Mouse (Mus musculus): Measurements from ENCODE around the gene Pcx. TPM values are rescaled to one million over a fixed set of nuclear protein-coding genes. Genes with fewer than 3 reads are reported as not detected.

The Pcx gene
- polyA plus RNA-seq, 1 experiment from 2014 or later, result 53.2 TPM

DNA sequence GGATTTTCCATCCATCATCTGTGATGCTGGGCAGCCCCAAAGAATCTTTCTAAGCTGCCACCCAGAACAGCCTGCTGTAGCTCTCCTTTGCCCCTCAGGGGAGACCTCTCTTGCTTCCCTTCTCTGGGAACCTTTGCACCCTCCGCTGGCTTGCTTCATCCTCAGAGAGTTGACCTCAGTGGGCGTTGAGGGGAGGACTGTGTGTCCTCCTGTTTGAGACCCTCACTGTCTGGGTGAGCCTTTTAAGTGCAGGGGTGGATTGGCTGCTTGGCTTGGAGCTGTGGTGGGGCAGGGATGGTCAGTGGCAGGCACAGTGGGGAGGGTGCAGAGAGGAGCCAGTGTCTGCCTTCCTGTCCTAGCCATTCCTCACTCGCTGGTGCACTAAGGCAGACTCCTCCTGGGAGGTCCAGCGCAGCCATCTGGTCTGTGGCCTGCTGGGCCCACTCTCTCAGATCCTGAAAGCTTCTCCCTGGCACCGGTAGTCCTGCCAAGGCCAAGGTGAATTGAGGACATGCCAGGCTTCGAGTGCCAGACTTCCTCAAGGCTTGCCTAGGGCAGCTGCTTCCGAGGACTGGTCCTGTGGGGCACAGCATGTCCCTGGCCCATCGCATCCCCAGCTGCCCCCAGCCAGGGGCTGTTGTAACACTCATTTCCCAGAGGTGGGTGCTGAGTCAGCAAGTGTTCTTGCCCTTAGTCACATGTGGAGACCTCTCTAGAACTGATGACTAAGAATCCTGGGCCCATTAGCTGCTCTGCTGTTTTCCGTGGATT, 17.6 kb upstream of the Pcx start:
- H3K27ac ChIP-seq (ENCODE audit: low read depth, low read length), result no peak overlapping the region
- ATAC-seq, result peak; percentile 74; the same call in 1 of the 2 replicates
- no peak overlapping the region for H3K4me3 ChIP-seq (ENCODE audit: low read length)
- peaks cover 5% of the 10 kb centered on the region for H3K4me1 ChIP-seq (ENCODE audit: control insufficient read depth, insufficient read depth, low read depth, low read length)
- H3K27me3 ChIP-seq (replicated peaks; ENCODE audit: control insufficient read depth, insufficient read depth, low read length), result no peaks in the 10 kb centered on the region
- WGBS, result 42% methylated on average over 9 of the region's 9 CpGs
- no peak overlapping the region for H3K9ac ChIP-seq (ENCODE audit: low read depth, low read length)
- no peak overlapping the region for H3K4me2 ChIP-seq (ENCODE audit: low read length)
- H3K36me3 ChIP-seq (ENCODE audit: control insufficient read depth, insufficient read depth, low read length), result no peaks in the 10 kb centered on the region
- no peaks in the 10 kb centered on the region for H3K9me3 ChIP-seq (ENCODE audit: control insufficient read depth, low read length)

DNA sequence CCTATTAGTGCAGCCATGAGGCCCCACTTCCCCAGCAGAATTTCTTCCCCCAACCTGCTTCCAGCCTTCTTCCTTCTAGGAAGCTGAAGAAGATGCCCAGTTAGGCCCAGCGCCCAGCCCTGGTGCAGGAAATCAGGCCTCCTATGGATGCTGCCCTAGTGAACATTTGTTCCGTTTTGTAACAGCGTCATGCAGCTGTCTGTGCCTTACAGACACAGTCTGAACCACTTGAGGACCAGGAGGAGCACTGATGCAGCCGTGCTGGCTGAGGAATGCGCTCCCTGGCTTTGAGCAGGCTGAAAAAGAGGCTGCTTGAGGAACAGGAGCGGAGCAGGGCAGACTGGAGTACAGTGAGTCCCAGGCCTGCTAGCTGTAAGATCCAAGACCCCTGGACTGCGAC, 15.6 kb upstream of the Pcx start:
- Histone ChIP-seq H3K9me3 (ENCODE audit: control insufficient read depth, low read length) (no peaks in the 10 kb centered on the region), H3K9ac (ENCODE audit: low read depth, low read length) (no peak overlapping the region), H3K27me3 (replicated peaks; ENCODE audit: control insufficient read depth, insufficient read depth, low read length) (no peaks in the 10 kb centered on the region), H3K4me2 (ENCODE audit: low read length) (no peak overlapping the region), H3K4me3 (ENCODE audit: low read length) (no peak overlapping the region), H3K4me1 (ENCODE audit: control insufficient read depth, insufficient read depth, low read depth, low read length) (peaks cover 7% of the 10 kb centered on the region), H3K36me3 (ENCODE audit: control insufficient read depth, insufficient read depth, low read length) (no peaks in the 10 kb centered on the region), H3K27ac (ENCODE audit: low read depth, low read length) (no peak overlapping the region)
- ATAC-seq, result no peak
- WGBS, result 74% methylated on average over 7 of the region's 7 CpGs

DNA sequence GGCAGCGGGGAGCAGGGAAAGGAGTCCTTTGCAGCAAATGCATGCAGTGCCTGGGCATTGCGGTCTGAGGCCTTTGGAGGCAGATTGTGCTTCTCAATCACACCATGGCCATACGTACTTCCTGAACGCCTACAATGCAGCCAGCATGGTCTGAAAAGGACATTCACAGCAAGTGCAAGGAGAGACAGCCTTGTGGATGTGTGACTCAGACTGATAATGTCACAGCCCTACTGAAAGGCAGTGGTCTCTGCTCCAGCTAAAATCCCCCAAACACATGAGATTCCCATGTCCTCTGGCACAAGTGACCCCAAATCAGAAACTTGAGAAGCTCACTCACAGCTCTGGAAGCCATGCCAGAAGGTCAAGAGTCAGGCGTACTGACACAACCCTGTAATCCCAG, 14.5 kb upstream of the Pcx start:
- WGBS, result 91% methylated on average over 5 of the region's 5 CpGs
- peaks cover 7% of the 10 kb centered on the region for H3K4me1 ChIP-seq (ENCODE audit: control insufficient read depth, insufficient read depth, low read depth, low read length)
- ATAC-seq, result no peak

DNA sequence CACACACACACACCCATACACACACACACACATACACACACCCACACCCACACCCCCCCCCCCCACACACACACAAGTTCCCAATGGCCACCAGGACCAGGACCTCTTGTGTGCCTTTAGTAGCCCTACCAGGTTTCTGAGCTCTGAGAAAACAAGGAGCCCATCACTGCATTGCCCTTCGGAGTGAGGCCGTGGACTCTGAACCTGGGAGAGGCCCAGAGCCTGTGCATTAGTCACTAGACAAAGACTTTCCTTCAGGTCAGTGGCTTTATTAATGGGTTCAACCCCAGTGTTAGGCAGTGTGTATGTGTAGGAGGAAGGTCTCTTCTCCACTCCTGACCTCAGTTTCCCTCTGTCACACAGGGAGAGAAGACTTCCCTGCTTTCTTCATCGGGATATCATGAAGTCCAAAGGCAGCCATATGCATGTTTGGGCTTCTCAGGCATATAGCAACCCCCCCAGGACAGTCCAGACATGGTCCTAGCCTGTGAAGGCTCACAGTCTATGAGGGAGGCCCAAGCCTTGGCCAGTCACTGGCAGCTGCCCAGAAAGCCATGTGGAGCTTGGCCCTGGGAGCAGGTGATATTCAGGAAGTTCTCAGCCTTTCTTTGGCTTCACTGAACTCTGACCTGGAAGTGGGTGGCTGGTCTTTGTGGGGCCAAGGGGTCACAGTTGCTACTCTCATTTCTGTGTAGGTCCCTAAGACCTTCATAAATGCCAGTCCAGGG, 13.6 kb upstream of the Pcx start:
- Histone ChIP-seq H3K27me3 (replicated peaks; ENCODE audit: control insufficient read depth, insufficient read depth, low read length) (no peaks in the 10 kb centered on the region), H3K4me1 (ENCODE audit: control insufficient read depth, insufficient read depth, low read depth, low read length) (peaks cover 7% of the 10 kb centered on the region), H3K4me2 (ENCODE audit: low read length) (no peak overlapping the region), H3K9ac (ENCODE audit: low read depth, low read length) (no peak overlapping the region), H3K27ac (ENCODE audit: low read depth, low read length) (no peak overlapping the region), H3K36me3 (ENCODE audit: control insufficient read depth, insufficient read depth, low read length) (no peaks in the 10 kb centered on the region), H3K9me3 (ENCODE audit: control insufficient read depth, low read length) (no peaks in the 10 kb centered on the region), H3K4me3 (ENCODE audit: low read length) (no peak overlapping the region)
- 95% methylated on average over 3 of the region's 3 CpGs for WGBS
- no peak for ATAC-seq

More for the DNA sequence above, 14.5 kb upstream of the Pcx start:
- no peaks in the 10 kb centered on the region for H3K36me3 ChIP-seq (ENCODE audit: control insufficient read depth, insufficient read depth, low read length)
- no peaks in the 10 kb centered on the region for H3K9me3 ChIP-seq (ENCODE audit: control insufficient read depth, low read length)
- H3K27me3 ChIP-seq (replicated peaks; ENCODE audit: control insufficient read depth, insufficient read depth, low read length), result no peaks in the 10 kb centered on the region
- H3K27ac ChIP-seq (ENCODE audit: low read depth, low read length), result no peak overlapping the region
- no peak overlapping the region for H3K4me2 ChIP-seq (ENCODE audit: low read length)
- H3K9ac ChIP-seq (ENCODE audit: low read depth, low read length), result no peak overlapping the region
- H3K4me3 ChIP-seq (ENCODE audit: low read length), result no peak overlapping the region

DNA sequence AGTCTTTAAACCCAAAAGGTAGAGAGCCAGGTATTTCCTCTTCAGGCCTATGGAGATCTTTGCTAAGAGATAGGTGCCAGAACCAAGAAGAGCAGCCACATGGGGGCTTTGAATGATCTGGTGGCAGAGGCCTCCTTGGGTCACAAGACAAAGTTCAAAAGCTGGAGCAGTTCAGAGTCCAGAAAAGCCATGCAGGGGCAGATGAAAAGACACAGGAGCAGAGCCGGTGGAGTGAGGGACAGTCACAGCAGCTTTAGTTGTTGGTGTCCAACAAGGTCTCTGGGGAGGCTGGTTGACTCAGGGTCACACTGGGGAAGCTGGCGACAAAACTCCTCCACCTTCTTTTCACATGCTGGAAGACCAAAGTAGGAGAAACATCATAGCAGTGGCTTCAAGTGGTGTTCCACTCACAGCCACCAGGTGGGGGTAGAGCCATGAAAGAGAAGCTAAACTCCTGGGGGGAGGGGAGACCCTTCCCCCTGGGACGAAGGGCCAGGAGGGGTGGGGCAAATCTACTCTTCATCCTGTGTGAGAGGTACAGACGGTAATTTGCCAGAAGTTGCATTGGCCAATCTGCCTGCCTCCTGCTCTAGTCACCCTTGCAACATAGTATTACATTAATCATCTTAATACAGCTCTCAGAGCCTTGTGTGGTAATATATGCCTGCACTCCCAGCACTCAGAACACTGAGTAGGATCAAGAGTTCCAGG, 12.9 kb upstream of the Pcx start:
- ATAC-seq, result peak; percentile 71
- Histone ChIP-seq H3K9ac (ENCODE audit: low read depth, low read length) (no peak overlapping the region), H3K4me3 (ENCODE audit: low read length) (no peak overlapping the region), H3K4me2 (ENCODE audit: low read length) (peak overlapping the region; percentile 24), H3K9me3 (ENCODE audit: control insufficient read depth, low read length) (no peaks in the 10 kb centered on the region), H3K36me3 (ENCODE audit: control insufficient read depth, insufficient read depth, low read length) (no peaks in the 10 kb centered on the region), H3K4me1 (ENCODE audit: control insufficient read depth, insufficient read depth, low read depth, low read length) (peaks cover 7% of the 10 kb centered on the region), H3K27ac (ENCODE audit: low read depth, low read length) (no peak overlapping the region), H3K27me3 (replicated peaks; ENCODE audit: control insufficient read depth, insufficient read depth, low read length) (no peaks in the 10 kb centered on the region)
- WGBS, result 9% methylated on average over 4 of the region's 4 CpGs

DNA sequence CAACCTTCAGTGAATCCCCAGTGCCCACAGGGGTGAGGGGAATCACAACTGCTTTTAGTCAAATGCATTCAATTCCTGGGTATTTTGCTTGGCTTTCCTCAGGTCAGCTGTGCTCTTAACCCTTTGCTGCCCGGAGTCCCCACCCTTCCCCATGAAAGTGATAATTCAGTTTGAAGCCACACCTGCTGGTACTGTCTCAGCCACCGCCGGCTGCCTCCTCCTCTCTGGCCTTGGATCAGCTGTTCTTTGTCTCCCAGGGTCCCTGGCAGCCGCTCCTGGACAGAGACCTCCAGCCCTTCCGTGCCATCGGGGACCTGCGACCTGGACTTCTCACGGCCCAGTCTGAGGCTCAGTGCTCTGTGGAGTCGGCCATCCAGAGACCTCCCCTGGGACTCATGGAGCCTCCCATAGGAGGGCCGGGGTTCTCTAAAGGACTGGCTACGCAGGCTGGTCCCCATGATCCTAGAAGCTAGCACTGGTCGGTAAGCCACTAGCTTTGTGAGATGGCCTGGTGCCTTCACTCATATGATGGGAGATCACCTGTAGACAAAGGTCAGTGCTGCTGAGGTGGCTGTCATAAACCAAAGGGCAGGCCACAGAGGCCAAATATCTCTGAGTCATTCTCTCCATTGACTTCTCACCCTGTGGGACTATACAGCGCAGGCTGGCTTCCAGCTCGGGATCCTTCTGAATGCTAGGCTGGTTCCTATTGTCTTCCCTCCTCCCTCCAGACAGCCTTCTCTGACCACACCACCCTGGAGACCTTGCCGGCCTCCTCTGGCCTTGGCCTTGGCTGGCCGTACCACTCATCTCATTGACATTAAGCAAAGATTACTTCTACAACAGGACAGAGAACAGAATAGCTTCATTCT, 12.0 kb upstream of the Pcx start, which contains the start of gene 2010003K11Rik:
TSS of gene 2010003K11Rik (minus strand) at position 522 of the 872 bp plus-strand sequence.
- no peak within 1 kb of the TSS for H3K27ac ChIP-seq (ENCODE audit: low read depth, low read length)
- peak within 1 kb of the TSS; percentile 24 for H3K4me2 ChIP-seq (ENCODE audit: low read length)
- H3K9me3 ChIP-seq (ENCODE audit: control insufficient read depth, low read length), result no peaks in the 10 kb centered on the region
- peak within 1 kb of the TSS; percentile 45 for H3K9ac ChIP-seq (ENCODE audit: low read depth, low read length)
- H3K36me3 ChIP-seq (ENCODE audit: control insufficient read depth, insufficient read depth, low read length), result no peaks in the 10 kb centered on the region
- H3K4me1 ChIP-seq (ENCODE audit: control insufficient read depth, insufficient read depth, low read depth, low read length), result peaks cover 4% of the 10 kb centered on the region
- H3K27me3 ChIP-seq (replicated peaks; ENCODE audit: control insufficient read depth, insufficient read depth, low read length), result no peaks in the 10 kb centered on the region
- no peak within 1 kb of the TSS for H3K4me3 ChIP-seq (ENCODE audit: low read length)
- no peak; the same call in 1 of the 2 replicates for ATAC-seq
- WGBS, result 52% methylated on average over 16 of the region's 16 CpGs

DNA sequence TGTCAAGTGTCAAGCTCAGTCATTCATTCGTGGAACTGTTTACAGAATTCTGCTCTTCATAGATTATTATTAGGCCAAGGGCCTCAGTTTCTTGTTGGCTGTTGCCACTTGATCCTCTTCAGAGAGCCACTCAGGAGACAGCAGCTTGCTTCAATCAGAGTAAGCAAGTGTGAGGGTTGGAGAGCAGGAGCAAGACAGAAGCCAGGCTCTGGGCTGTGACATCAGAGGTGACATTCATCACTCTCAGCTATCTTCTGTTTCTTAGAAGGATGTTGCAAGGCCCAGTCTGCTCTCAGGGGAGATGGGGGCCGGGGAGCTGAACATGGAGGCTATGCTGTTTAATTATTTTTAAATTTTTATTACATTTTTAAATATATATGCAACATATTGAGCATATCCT, 7.6 kb upstream of the Pcx start:
- peaks cover 2% of the 10 kb centered on the region for H3K4me1 ChIP-seq (ENCODE audit: control insufficient read depth, insufficient read depth, low read depth, low read length)
- H3K4me2 ChIP-seq (ENCODE audit: low read length), result no peak overlapping the region
- no peak overlapping the region for H3K4me3 ChIP-seq (ENCODE audit: low read length)
- 82% methylated on average over 2 of the region's 2 CpGs for WGBS
- no peak for ATAC-seq
- no peak overlapping the region for H3K27ac ChIP-seq (ENCODE audit: low read depth, low read length)
- no peaks in the 10 kb centered on the region for H3K36me3 ChIP-seq (ENCODE audit: control insufficient read depth, insufficient read depth, low read length)
- H3K27me3 ChIP-seq (replicated peaks; ENCODE audit: control insufficient read depth, insufficient read depth, low read length), result no peaks in the 10 kb centered on the region
- no peaks in the 10 kb centered on the region for H3K9me3 ChIP-seq (ENCODE audit: control insufficient read depth, low read length)
- H3K9ac ChIP-seq (ENCODE audit: low read depth, low read length), result no peak overlapping the region

DNA sequence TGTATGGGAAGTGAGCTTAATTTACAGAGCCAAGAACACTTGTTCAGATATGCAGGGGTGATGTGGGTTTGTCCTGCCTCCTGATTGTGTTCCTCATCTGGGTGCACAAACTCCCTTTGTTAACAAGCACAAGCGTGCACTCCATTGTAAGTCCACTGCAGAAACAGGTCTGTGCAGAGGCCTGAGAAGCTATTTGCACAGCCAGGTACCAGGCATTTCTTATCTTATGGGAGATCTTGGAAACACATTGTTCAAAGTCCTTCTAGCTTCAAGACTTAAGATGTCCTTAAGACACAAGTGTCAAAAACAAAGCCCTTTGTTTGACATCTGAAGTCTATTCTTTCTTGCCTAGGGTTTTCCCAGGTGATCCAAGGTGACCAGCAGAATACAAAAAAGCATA, 5.4 kb upstream of the Pcx start:
- H3K27ac ChIP-seq (ENCODE audit: low read depth, low read length), result no peak overlapping the region

More for the DNA sequence above, 5.4 kb upstream of the Pcx start:
- ATAC-seq, result no peak
- no peak overlapping the region for H3K4me2 ChIP-seq (ENCODE audit: low read length)
- 90% methylated on average over 1 of the region's 1 CpGs for WGBS
- H3K36me3 ChIP-seq (ENCODE audit: control insufficient read depth, insufficient read depth, low read length), result no peaks in the 10 kb centered on the region
- H3K27me3 ChIP-seq (replicated peaks; ENCODE audit: control insufficient read depth, insufficient read depth, low read length), result no peaks in the 10 kb centered on the region
- no peaks in the 10 kb centered on the region for H3K9me3 ChIP-seq (ENCODE audit: control insufficient read depth, low read length)
- H3K4me3 ChIP-seq (ENCODE audit: low read length), result no peak overlapping the region
- H3K9ac ChIP-seq (ENCODE audit: low read depth, low read length), result no peak overlapping the region
- H3K4me1 ChIP-seq (ENCODE audit: control insufficient read depth, insufficient read depth, low read depth, low read length), result peaks cover 4% of the 10 kb centered on the region; the same call in 1 of the 2 replicates

Data from hindbrain, embryonic 16.5 days (tissue).